Mouse (Mus musculus): ENCODE data around the gene Ttll4. TPM values are rescaled to one million over a fixed set of nuclear protein-coding genes. Genes with fewer than 3 reads are reported as not detected.

The Ttll4 gene
- total and polyA plus RNA-seq, 2 experiments from 2014 or later: 3.5 to 22.9 TPM

- Histone ChIP-seq H3K4me1 (ENCODE audit: control insufficient read depth, insufficient read depth) (no peaks in the 10 kb centered on the region; the same call in 1 of the 2 replicates), H3K9me3 (replicated peaks; ENCODE audit: control insufficient read depth, low read length) (no peaks in the 10 kb centered on the region), H3K9ac (replicated peaks; ENCODE audit: low read depth, low read length) (no peak overlapping the region), H3K36me3 (replicated peaks; ENCODE audit: control insufficient read depth, insufficient read depth, low read length) (no peaks in the 10 kb centered on the region), H3K27ac (ENCODE audit: low read depth) (no peak overlapping the region), H3K27me3 (ENCODE audit: control insufficient read depth, insufficient read depth, low read length) (no peaks in the 10 kb centered on the region), H3K4me3 (ENCODE audit: low read depth, low read length) (no peak overlapping the region), H3K4me2 (ENCODE audit: low read depth, low read length) (no peak overlapping the region)
- no peak for DNase-seq (ENCODE audit: low spot score)
- ATAC-seq (ENCODE audit: insufficient read depth, low read depth): no peak
- TF ChIP-seq EP300 (IDR thresholded peaks at IDR 0.05; ENCODE audit: low read depth) (no peak), CTCF (IDR thresholded peaks at IDR 0.05; ENCODE audit: low read depth) (no peak)
- 66% methylated on average over 5 of the region's 5 CpGs for WGBS
These were observed 85.8 kb downstream of the Ttll4 start for GRCm38 (mm10) chr1:74747335-74747734.

DNA sequence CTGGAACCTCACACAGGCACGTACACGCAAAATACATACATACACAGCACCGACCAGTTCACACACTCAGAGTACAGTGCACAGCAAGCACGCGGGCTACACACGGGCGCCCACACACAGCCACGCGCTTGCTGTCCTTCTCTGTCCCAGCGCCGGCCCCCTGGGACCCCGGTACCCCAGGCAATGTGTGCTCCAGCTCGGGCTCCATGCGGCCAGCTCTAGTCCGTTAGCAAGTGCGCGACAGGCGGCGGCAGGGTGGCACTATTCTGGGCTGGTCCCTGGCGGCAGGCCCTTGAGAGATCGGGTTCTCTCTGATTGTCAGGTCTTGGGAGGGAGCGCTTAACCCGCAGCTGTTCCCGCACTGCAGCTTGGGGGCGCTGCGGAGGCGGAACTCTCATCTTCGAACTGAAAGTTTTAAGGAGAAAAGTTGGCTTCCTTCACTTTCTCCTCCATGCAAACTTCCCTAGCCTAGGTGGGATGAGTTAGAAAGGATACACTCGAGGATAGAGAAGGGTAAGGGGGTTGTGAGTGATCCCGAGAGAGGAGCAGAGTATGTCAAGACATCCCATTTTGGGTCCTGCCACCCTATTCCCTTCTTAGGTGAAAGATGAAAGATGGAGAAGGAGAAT, 87.2 kb downstream of the Ttll4 start, which contains the start of gene Prkag3:
Gene Prkag3, minus strand, starts transcription at position 579 of the 629 bp plus-strand sequence.
- H3K9me3 ChIP-seq (replicated peaks; ENCODE audit: control insufficient read depth, low read length): no peaks in the 10 kb centered on the region
- ATAC-seq (ENCODE audit: insufficient read depth, low read depth): peak; percentile 86
- no peaks in the 10 kb centered on the region; the same call in 1 of the 2 replicates for H3K4me1 ChIP-seq (ENCODE audit: control insufficient read depth, insufficient read depth)
- H3K4me3 ChIP-seq (ENCODE audit: low read depth, low read length): peak within 1 kb of the TSS; percentile 36
- peak; percentile 82 for DNase-seq (ENCODE audit: low spot score)
- H3K27ac ChIP-seq (ENCODE audit: low read depth): peak within 1 kb of the TSS; percentile 81
- H3K4me2 ChIP-seq (ENCODE audit: low read depth, low read length): peak within 1 kb of the TSS; percentile 55
- H3K27me3 ChIP-seq (ENCODE audit: control insufficient read depth, insufficient read depth, low read length): no peaks in the 10 kb centered on the region
- no peaks in the 10 kb centered on the region for H3K36me3 ChIP-seq (replicated peaks; ENCODE audit: control insufficient read depth, insufficient read depth, low read length)
- H3K9ac ChIP-seq (replicated peaks; ENCODE audit: low read depth, low read length): peak within 1 kb of the TSS; percentile 38
- TF ChIP-seq CTCF (IDR thresholded peaks at IDR 0.05; ENCODE audit: low read depth): peak; percentile 60
- TF ChIP-seq EP300 (IDR thresholded peaks at IDR 0.05; ENCODE audit: low read depth): no peak
- 8% methylated on average over 30 of the region's 30 CpGs for WGBS

GRCm38 (mm10) chr1:74749301-74749700, 87.8 kb downstream of the Ttll4 start:
- H3K9ac ChIP-seq (replicated peaks; ENCODE audit: low read depth, low read length): peak overlapping the region; percentile 38
- peak; percentile 94 for ATAC-seq (ENCODE audit: insufficient read depth, low read depth)
- H3K4me2 ChIP-seq (ENCODE audit: low read depth, low read length): peak overlapping the region; percentile 55

GRCm38 (mm10) chr1:74750683-74751082, 89.1 kb downstream of the Ttll4 start:
- WGBS: 73% methylated on average over 4 of the region's 4 CpGs
- H3K27ac ChIP-seq (ENCODE audit: low read depth): no peak overlapping the region
- TF ChIP-seq EP300 (IDR thresholded peaks at IDR 0.05; ENCODE audit: low read depth) (no peak), CTCF (IDR thresholded peaks at IDR 0.05; ENCODE audit: low read depth) (no peak)
- no peaks in the 10 kb centered on the region for H3K27me3 ChIP-seq (ENCODE audit: control insufficient read depth, insufficient read depth, low read length)
- no peak for ATAC-seq (ENCODE audit: insufficient read depth, low read depth)
- H3K36me3 ChIP-seq (replicated peaks; ENCODE audit: control insufficient read depth, insufficient read depth, low read length): no peaks in the 10 kb centered on the region
- no peak overlapping the region for H3K4me3 ChIP-seq (ENCODE audit: low read depth, low read length)
- no peaks in the 10 kb centered on the region for H3K9me3 ChIP-seq (replicated peaks; ENCODE audit: control insufficient read depth, low read length)
- no peak for DNase-seq (ENCODE audit: low spot score)
- no peak overlapping the region for H3K4me2 ChIP-seq (ENCODE audit: low read depth, low read length)
- no peak overlapping the region for H3K9ac ChIP-seq (replicated peaks; ENCODE audit: low read depth, low read length)
- no peaks in the 10 kb centered on the region; the same call in 1 of the 2 replicates for H3K4me1 ChIP-seq (ENCODE audit: control insufficient read depth, insufficient read depth)

More at GRCm38 (mm10) chr1:74749301-74749700, 87.8 kb downstream of the Ttll4 start:
- Histone ChIP-seq H3K9me3 (replicated peaks; ENCODE audit: control insufficient read depth, low read length) (no peaks in the 10 kb centered on the region), H3K36me3 (replicated peaks; ENCODE audit: control insufficient read depth, insufficient read depth, low read length) (no peaks in the 10 kb centered on the region), H3K27me3 (ENCODE audit: control insufficient read depth, insufficient read depth, low read length) (no peaks in the 10 kb centered on the region), H3K4me1 (ENCODE audit: control insufficient read depth, insufficient read depth) (no peaks in the 10 kb centered on the region; the same call in 1 of the 2 replicates), H3K4me3 (ENCODE audit: low read depth, low read length) (peak overlapping the region; percentile 36), H3K27ac (ENCODE audit: low read depth) (peak overlapping the region; percentile 81)
- DNase-seq (ENCODE audit: low spot score): peak; percentile 91
- WGBS: 13% methylated on average over 7 of the region's 7 CpGs
- TF ChIP-seq CTCF (IDR thresholded peaks at IDR 0.05; ENCODE audit: low read depth) (no peak), EP300 (IDR thresholded peaks at IDR 0.05; ENCODE audit: low read depth) (0 out of 2 replicates have a peak, but pooled peaks have one; percentile 42)

- Histone ChIP-seq H3K4me2 (ENCODE audit: low read depth, low read length) (no peak overlapping the region), H3K9me3 (replicated peaks; ENCODE audit: control insufficient read depth, low read length) (no peaks in the 10 kb centered on the region), H3K9ac (replicated peaks; ENCODE audit: low read depth, low read length) (no peak overlapping the region), H3K27me3 (ENCODE audit: control insufficient read depth, insufficient read depth, low read length) (no peaks in the 10 kb centered on the region), H3K36me3 (replicated peaks; ENCODE audit: control insufficient read depth, insufficient read depth, low read length) (no peaks in the 10 kb centered on the region), H3K27ac (ENCODE audit: low read depth) (no peak overlapping the region), H3K4me1 (ENCODE audit: control insufficient read depth, insufficient read depth) (no peaks in the 10 kb centered on the region; the same call in 1 of the 2 replicates), H3K4me3 (ENCODE audit: low read depth, low read length) (no peak overlapping the region)
- DNase-seq (ENCODE audit: low spot score): no peak
- no peak for ATAC-seq (ENCODE audit: insufficient read depth, low read depth)
- WGBS: 87% methylated on average over 8 of the region's 8 CpGs
- TF ChIP-seq CTCF (IDR thresholded peaks at IDR 0.05; ENCODE audit: low read depth) (no peak), EP300 (IDR thresholded peaks at IDR 0.05; ENCODE audit: low read depth) (no peak)
These were observed 90.6 kb downstream of the Ttll4 start for GRCm38 (mm10) chr1:74752150-74752549.

All from heart, postnatal 0 days (tissue).